Mouse (Mus musculus): ENCODE results near the gene Clec1b.

DNA sequence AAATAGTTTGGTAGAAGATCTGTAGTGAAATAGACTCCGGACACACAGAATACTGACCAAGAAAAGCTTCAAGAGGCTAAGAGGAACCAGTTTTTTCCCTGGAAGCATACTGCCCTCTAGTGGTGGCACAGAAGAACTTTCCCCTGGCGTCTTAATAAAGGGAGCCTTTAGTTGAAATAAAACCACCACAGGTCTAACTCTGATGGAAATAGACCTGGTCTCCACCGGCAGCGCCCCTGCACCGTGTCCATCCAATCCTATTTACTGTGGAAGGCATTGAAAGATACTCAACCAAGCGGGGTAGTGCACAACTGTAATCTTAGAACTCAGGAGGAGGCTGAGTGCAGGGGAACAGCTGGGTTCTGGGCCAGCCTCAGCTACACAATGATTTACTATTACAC lies 31.1 kb upstream of the Clec1b start:
- peak; percentile 36 for TF ChIP-seq CTCF (IDR thresholded peaks at IDR 0.05; ENCODE audit: control insufficient read depth, insufficient read depth, low read length)
- TF ChIP-seq POLR2A (IDR thresholded peaks at IDR 0.05; ENCODE audit: borderline replicate concordance, control insufficient read depth, low read depth, low read length) = no peak

All from bone marrow, adult 2 months (tissue).